Mouse (Mus musculus) lung, adult 2 months (tissue): ENCODE data around the gene Ublcp1. TPM values are rescaled to one million over a fixed set of nuclear protein-coding genes. Genes with fewer than 3 reads are reported as not detected.

Source experiments
- DNase-seq: peaks from one replicate; pipeline ENCODE4 v3.0.0; 2022
- H3K4me1 ChIP-seq: fragments of 200-500 bp; 2 replicates; pipeline ENCODE4 v1.6.1; 2011; ENCODE audit warnings: low read length; ENCODE audit not compliant: control insufficient read depth, insufficient read depth
- H3K4me3 ChIP-seq: fragments of 200-500 bp; replicated peaks from 2 replicates; pipeline ENCODE3; 2011; ENCODE audit warnings: low read depth, mild to moderate bottlenecking, control low read depth, low read length; ENCODE audit errors: extremely low read depth
- CTCF ChIP-seq: fragments of 200-500 bp; IDR thresholded peaks from 2 replicates; pipeline ENCODE4 v1.5.1; 2011; ENCODE audit warnings: mild to moderate bottlenecking, low read length, control low read depth; ENCODE audit not compliant: insufficient read depth
- POLR2A ChIP-seq: fragments of 200-500 bp; IDR thresholded peaks from 2 replicates; pipeline ENCODE4 v1.6.1; 2011; ENCODE audit warnings: low read depth, mild to moderate bottlenecking, control low read depth, low read length, borderline replicate concordance; ENCODE audit errors: extremely low read depth
- WGBS: fragments of 180-500 bp; shearing (Covaris S2); methylation state at CpG from one replicate; pipeline ENCODE4 v1.1.7; 2018; 5-methylcytosine and 5-hydroxymethylcytosine counted together
- polyA plus RNA-seq: library from polyadenylated mRNA; depleted of rRNA; stranded (reverse); fragments of >200 nt; gene quantifications from 2 replicates; pipeline ENCODE4 v1.2.3, GENCODE M21; 2012

Ublcp1 gene
- polyA plus RNA-seq, 1 experiment, result 11.3 TPM

DNA sequence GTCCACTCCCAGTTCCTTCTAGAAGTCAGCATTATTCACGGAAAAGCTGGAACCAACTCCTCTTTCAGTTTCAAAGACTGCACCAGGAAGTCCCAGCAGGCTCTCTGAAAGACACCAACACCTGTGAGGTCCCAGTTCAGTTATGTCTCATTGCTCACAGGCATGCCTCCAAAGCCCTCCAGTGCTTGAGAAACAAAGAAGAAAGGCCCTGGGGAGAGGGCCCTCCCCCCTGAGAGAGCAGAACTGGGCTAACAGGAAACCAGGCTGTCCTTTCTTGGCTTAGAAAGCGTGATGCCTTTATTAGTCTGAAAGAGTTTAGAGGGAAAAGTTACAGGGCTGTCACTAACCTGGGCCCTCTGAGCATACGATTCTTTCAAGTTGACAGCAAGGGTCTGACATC, 25.9 kb upstream of the Ublcp1 start:
- WGBS, result 14% methylated on average over 3 of the region's 3 CpGs
- H3K4me1 ChIP-seq, result peaks cover 2% of the 10 kb centered on the region
- TF ChIP-seq POLR2A (no peak), CTCF (no peak)

DNA sequence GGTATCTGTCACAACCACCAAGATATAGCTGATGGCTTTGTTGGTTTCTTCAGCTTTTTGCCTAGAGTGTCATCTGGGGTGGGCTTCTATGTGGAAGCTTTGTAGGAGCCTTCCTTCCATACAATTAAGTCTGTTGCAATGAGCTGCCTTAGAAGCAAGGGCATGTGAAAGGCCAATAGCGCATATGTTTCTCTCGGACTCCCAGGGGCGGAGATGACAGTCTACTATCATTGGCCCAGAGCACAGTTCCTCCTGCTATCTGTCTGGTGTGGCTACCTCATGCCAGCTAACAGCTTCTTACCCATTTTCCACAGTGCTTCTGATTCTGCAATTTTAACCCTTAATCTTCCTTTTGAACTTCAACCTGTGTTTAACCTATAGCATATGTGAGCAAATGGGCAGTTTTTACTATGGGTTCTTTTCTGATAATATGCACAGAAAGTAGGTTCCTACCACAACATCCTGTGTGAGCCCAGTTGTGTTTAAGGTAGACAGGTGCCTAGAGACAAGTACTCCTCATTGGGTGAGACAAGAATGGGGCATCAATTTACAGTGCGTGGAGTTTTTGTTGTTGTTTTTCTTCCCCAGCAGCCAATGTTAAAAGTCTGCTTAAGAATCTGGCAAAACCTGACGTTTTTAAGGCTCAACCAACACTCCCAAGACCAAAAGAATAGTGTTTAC, 24.5 kb upstream of the Ublcp1 start:
- no peak for DNase-seq
- no peak for TF ChIP-seq POLR2A
- peaks cover 2% of the 10 kb centered on the region for H3K4me1 ChIP-seq
- 82% methylated on average over 5 of the region's 5 CpGs for WGBS
- H3K4me3 ChIP-seq, result no peak overlapping the region

More for the DNA sequence above, 25.9 kb upstream of the Ublcp1 start:
- H3K4me3 ChIP-seq, result no peak overlapping the region
- DNase-seq, result peak; percentile 20

DNA sequence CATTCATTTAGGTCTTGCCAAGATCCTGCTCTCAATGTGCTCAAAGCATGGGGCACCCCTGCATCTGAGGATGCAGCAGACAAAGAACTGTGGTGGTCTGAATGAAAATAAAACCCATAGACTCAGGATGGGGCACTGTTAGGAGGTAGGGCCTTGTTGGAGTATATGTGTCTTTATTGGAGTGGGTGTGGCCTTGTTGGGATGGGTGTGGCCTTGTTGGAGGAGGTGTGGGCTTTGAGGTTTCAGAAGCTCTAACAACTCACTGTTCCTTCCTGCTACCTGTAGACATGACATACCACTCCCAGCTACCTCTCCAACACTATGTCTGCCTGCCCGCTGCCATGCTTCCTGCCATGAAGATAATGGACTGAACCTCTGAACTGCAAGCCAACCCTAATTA, 18.8 kb upstream of the Ublcp1 start:
- 85% methylated on average over 1 of the region's 1 CpGs for WGBS
- TF ChIP-seq CTCF (no peak), POLR2A (no peak)
- no peak overlapping the region for H3K4me3 ChIP-seq
- H3K4me1 ChIP-seq, result no peaks in the 10 kb centered on the region
- DNase-seq, result no peak

DNA sequence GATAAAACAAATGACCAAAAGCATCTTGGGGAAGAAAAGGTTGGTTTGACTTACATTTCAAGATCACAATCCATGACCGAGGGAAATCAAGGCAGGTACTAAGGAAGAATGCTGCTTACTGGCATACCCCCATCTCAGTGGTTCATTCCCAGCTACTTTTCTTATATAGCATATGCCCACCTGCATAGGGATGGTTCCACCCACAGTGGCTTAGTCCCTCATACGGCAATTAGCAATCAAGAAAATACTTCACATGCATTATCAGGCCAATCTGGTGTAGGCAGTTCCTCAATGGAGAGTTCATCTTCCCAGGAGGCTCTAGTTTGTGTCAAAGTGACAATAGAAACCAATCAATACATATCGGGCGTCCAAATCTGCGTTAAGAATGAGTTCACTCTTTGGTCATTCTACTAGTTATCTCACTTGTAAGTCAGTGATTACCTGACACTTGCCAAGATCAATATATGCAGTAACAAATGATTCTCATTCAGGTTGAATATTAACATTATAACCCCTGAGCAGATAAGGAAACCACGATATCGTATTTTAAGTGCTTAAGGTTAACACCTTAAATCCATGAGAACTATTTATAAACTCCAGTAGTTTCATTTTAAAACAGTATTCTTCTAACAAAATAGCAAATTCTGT, 14.9 kb upstream of the Ublcp1 start:
- DNase-seq, result no peak
- H3K4me1 ChIP-seq, result no peaks in the 10 kb centered on the region
- no peak overlapping the region for H3K4me3 ChIP-seq
- 87% methylated on average over 7 of the region's 7 CpGs for WGBS
- no peak for TF ChIP-seq POLR2A
- no peak for TF ChIP-seq CTCF

DNA sequence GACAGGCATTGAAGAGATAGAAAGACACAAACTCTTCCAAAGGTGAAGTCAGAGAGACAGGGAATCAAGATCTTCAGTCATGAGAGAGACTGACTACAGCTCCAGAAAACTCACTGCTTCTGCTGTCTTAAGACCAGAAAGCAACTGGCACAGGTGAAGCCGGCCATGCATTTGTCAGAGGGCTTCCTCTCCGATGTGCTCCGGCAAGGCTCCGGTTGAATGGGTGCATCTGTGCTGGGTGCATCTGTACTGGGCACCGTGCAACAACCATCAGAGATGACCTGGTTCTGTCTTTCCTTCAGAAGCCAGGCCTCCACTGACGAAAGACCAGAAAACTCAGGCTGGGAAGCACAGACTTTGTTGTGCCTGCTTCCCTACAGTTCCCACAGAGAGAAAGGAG, 9.9 kb upstream of the Ublcp1 start:
- no peak for DNase-seq
- H3K4me3 ChIP-seq, result no peak overlapping the region
- no peaks in the 10 kb centered on the region for H3K4me1 ChIP-seq
- no peak for TF ChIP-seq CTCF
- no peak for TF ChIP-seq POLR2A
- WGBS, result 80% methylated on average over 6 of the region's 6 CpGs

DNA sequence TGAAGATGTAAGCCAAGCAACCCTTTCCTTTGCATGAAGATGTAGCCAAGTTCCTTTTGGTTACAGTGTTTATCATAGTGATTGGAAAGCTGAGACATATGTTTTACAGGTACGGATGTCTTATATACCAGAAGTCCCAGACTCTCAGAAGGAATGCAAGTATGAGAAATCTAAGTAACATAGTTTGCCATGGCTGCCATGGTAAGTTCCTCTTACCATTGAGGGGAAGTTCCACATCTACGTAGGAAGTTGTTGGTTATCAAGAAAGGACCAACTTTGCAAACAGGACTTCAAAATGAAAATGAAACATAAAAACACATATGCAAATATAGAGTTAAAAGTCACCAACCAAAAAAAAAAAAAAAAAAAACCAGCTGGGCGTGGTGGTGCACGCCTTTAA, 8.1 kb upstream of the Ublcp1 start:
- no peak overlapping the region for H3K4me3 ChIP-seq
- 81% methylated on average over 4 of the region's 4 CpGs for WGBS
- TF ChIP-seq POLR2A (no peak), CTCF (no peak)
- no peak for DNase-seq
- no peaks in the 10 kb centered on the region for H3K4me1 ChIP-seq

DNA sequence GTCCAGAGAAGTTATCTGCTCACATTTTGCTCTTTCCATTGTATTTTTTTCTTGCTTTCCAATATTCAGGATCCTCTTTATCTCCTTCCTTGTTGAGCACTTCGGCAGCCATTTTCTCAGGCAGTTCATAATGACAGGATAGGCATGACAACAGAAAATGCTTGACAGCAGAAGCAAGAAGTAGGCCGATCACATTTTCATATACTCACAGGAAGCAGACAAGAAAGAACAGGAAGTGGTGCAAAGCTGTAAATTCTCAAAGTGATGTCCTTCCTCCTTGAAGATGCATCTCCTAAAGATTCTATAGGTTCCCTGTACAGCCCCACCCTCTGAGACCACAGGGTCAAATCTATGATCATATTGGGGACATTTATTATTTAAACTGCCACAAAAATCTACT, 6.1 kb upstream of the Ublcp1 start:
- H3K4me1 ChIP-seq, result peaks cover 4% of the 10 kb centered on the region; the same call in 1 of the 2 replicates
- DNase-seq, result no peak
- no peak overlapping the region for H3K4me3 ChIP-seq
- TF ChIP-seq CTCF (no peak), POLR2A (no peak)
- 57% methylated on average over 2 of the region's 2 CpGs for WGBS

DNA sequence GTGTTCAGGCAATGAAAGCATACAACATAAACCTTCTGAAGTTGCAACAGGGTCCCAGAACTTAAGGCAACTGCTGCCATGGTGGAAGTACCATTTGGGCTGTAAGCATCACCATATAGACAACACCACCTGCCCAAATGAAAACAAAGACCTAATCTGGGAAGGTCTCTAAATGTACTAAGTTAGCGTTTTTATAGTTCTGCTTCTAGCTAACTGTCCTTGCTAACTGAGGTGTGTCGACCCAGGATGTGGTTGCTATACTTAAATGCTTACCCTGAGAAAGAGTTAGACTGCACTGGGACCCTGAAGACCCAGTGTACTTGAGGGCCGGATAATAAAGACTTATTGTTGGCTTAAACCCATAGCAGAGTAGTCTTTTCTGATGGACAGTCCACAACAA, 5.2 kb upstream of the Ublcp1 start:
- TF ChIP-seq POLR2A (no peak), CTCF (no peak)
- Histone ChIP-seq H3K4me1 (peaks cover 4% of the 10 kb centered on the region; the same call in 1 of the 2 replicates), H3K4me3 (no peak overlapping the region)
- no peak for DNase-seq
- 64% methylated on average over 3 of the region's 3 CpGs for WGBS

DNA sequence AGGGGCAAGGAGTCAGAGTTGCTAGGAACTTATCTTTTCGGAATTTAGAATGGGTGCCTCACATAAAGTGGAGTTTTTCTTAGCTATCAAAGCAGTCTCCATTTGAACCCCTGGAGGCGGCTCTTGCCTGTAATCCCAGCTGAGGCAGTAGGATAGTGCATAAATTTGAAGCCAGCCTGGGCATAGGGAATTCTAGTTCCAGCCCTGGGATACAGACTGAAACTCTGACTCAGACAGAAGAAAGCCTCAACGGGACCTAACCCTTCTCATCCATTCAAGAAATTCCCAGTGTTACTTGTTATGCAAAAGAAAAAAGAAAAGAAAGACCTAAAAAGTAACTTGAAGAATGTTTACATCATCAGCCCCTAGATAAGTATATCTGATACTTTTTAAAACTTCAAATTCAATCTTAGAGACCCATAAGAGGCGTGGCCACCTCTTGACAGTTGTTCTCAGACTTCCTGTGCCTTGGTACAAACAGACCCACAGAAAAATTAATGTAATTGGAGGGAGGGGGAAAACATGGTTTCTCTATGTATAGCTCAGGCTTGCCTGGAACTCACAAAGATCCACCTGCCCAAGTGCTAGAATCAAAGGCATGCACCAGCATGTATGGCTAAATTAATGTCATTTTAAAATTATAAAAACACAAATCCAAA, 1.2 kb upstream of the Ublcp1 start:
- DNase-seq, result peak; percentile 14
- TF ChIP-seq CTCF, result no peak
- TF ChIP-seq POLR2A, result no peak
- peak overlapping the region; percentile 44 for H3K4me3 ChIP-seq
- peaks cover 8% of the 10 kb centered on the region for H3K4me1 ChIP-seq
- 7% methylated on average over 4 of the region's 4 CpGs for WGBS
